Mouse (Mus musculus) embryo, embryonic 10.5 days (tissue): ENCODE measurements around the gene Nt5c3.

Experiments used
- DNase-seq: peaks from one replicate; pipeline ENCODE4 v3.0.0-alpha.2; 2015; ENCODE audit warnings: low spot score

The Nt5c3 gene

GRCm38 (mm10) chr6:56923726-56924707 is at the start of gene Nt5c3, which contains the start of gene Vmn1r4:
Gene Nt5c3, minus strand, starts transcription at chr6:56923932.
Gene Vmn1r4, plus strand, starts transcription at chr6:56924015.
- DNase-seq, result peak; percentile 97

- no peak for DNase-seq
Observed at GRCm38 (mm10) chr6:56969973-56970372, 46.2 kb upstream of the Nt5c3 start, which contains the start of gene Vmn1r5. Gene Vmn1r5, plus strand, starts transcription at chr6:56970273.

GRCm38 (mm10) chr6:56956436-56956835 is 32.7 kb upstream of the Nt5c3 start:
- no peak for DNase-seq

- DNase-seq, result no peak
Observed at GRCm38 (mm10) chr6:56934366-56934765, 10.6 kb upstream of the Nt5c3 start.

- no peak for DNase-seq
Observed at GRCm38 (mm10) chr6:56932464-56932863, 8.7 kb upstream of the Nt5c3 start.

- DNase-seq, result no peak
Observed at GRCm38 (mm10) chr6:56931648-56932415, 8.1 kb upstream of the Nt5c3 start.

- DNase-seq, result peak; percentile 66
Observed at GRCm38 (mm10) chr6:56923331-56923725, 404 bp downstream of the Nt5c3 start.

GRCm38 (mm10) chr6:56920222-56921092 is 3.3 kb downstream of the Nt5c3 start:
- no peak for DNase-seq

- DNase-seq, result no peak
Observed at GRCm38 (mm10) chr6:56919330-56920044, 4.2 kb downstream of the Nt5c3 start.

- no peak for DNase-seq
Observed at GRCm38 (mm10) chr6:56917578-56918368, 6.0 kb downstream of the Nt5c3 start.

GRCm38 (mm10) chr6:56916279-56916678 is 7.5 kb downstream of the Nt5c3 start:
- no peak for DNase-seq

GRCm38 (mm10) chr6:56913092-56913858 is 10.5 kb downstream of the Nt5c3 start:
- no peak for DNase-seq

GRCm38 (mm10) chr6:56910910-56911309 is 12.8 kb downstream of the Nt5c3 start:
- no peak for DNase-seq

- DNase-seq, result peak; percentile 68
Observed at GRCm38 (mm10) chr6:56908912-56909311, 14.8 kb downstream of the Nt5c3 start.

- DNase-seq, result no peak
Observed at GRCm38 (mm10) chr6:56908397-56908796, 15.3 kb downstream of the Nt5c3 start.

GRCm38 (mm10) chr6:56907973-56908372 is 15.8 kb downstream of the Nt5c3 start:
- no peak for DNase-seq

GRCm38 (mm10) chr6:56906121-56906846 is 17.4 kb downstream of the Nt5c3 start:
- DNase-seq, result no peak

GRCm38 (mm10) chr6:56905486-56905885 is 18.2 kb downstream of the Nt5c3 start:
- no peak for DNase-seq

GRCm38 (mm10) chr6:56904982-56905381 is 18.8 kb downstream of the Nt5c3 start:
- DNase-seq, result no peak
